Mouse (Mus musculus): ENCODE data around the gene Dtymk. TPM values are rescaled to one million over a fixed set of nuclear protein-coding genes. Genes with fewer than 3 reads are reported as not detected.

Gene Dtymk
- 10 to 100 TPM; 21.9 to 23.2 TPM for total RNA-seq (2023)

GRCm38 (mm10) chr1:93801741-93802238 lies at the start of gene Dtymk:
Gene Dtymk, minus strand, starts transcription at chr1:93801934.

GRCm38 (mm10) chr1:93824609-93825008 lies 22.9 kb upstream of the Dtymk start, which contains the start of gene D2hgdh:
Gene D2hgdh, plus strand, starts transcription at chr1:93824909.

GRCm38 (mm10) chr1:93803556-93804507 lies 2.1 kb upstream of the Dtymk start, which contains the start of gene Ing5:
Gene Ing5, plus strand, starts transcription at chr1:93803965.

GRCm38 (mm10) chr1:93754573-93755290 lies 47.0 kb downstream of the Dtymk start, which contains the start of gene Thap4:
Gene Thap4, minus strand, starts transcription at chr1:93754864.

GRCm38 (mm10) chr1:93751290-93751689 lies 50.4 kb downstream of the Dtymk start, which contains the start of gene Atg4b:
Gene Atg4b, plus strand, starts transcription at chr1:93751500.

Other genes with a start within 250 kb of the Dtymk start
- 10 to 100 TPM; 52.7 to 69.5 TPM for gene Stk25, start 143.3 kb downstream of the Dtymk start, total RNA-seq (2023)
- gene Bok, start 116.3 kb downstream of the Dtymk start, total RNA-seq (2023) = not detected
- gene Atg4b, start 50.4 kb downstream of the Dtymk start, total RNA-seq (2023) = 10 to 100 TPM; 73.8 to 79.9 TPM
- gene Thap4, start 47.1 kb downstream of the Dtymk start, total RNA-seq (2023) = 10 to 100 TPM; 14.1 to 18.4 TPM
- 10 to 100 TPM; 18.7 to 23.5 TPM for gene Ing5, start 2.0 kb upstream of the Dtymk start, total RNA-seq (2023)
- 10 to 100 TPM; 21.0 to 23.5 TPM for gene D2hgdh, start 23.0 kb upstream of the Dtymk start, total RNA-seq (2023)
- not detected for gene Gal3st2, start 59.4 kb upstream of the Dtymk start, total RNA-seq (2023)
- gene Gal3st2b, start 116.4 kb upstream of the Dtymk start, total RNA-seq (2023) = under 1 TPM; 0.50 to 0.82 TPM
- gene Gal3st2c, start 188.6 kb upstream of the Dtymk start, total RNA-seq (2023) = under 1 TPM; 0.06 to 0.16 TPM
- gene Neu4, start 218.5 kb upstream of the Dtymk start, total RNA-seq (2023) = not detected

All from monocyte, adult 59 days (primary cell).